Mouse (Mus musculus) forebrain, embryonic 12.5 days (tissue): ENCODE measurements around the gene Srebf1. TPM values are rescaled to one million over a fixed set of nuclear protein-coding genes. Genes with fewer than 3 reads are reported as not detected.

ENCODE experiments used
- ATAC-seq: fragments of 200-750 bp; cut with Nextera tagmentation; 2 replicates; pipeline ENCODE4 v1.8.0; 2017; ENCODE audit warnings: moderate TSS enrichment; ENCODE audit not compliant: low FRiP score
- H3K27ac ChIP-seq: fragments of 300-500 bp; sonication (generic); 2 replicates; pipeline ENCODE4 v1.5.1; 2016; ENCODE audit warnings: mild to moderate bottlenecking
- H3K27me3 ChIP-seq: fragments of 300-500 bp; sonication (generic); 2 replicates; pipeline ENCODE4 v1.6.1; 2016; ENCODE audit warnings: mild to moderate bottlenecking
- H3K36me3 ChIP-seq: fragments of 300-500 bp; sonication (generic); replicated peaks from 2 replicates; pipeline ENCODE4 v1.6.1; 2016; ENCODE audit warnings: mild to moderate bottlenecking
- H3K4me1 ChIP-seq: fragments of 300-500 bp; sonication (generic); 2 replicates; pipeline ENCODE4 v1.6.1; 2016
- H3K4me2 ChIP-seq: fragments of 300-500 bp; sonication (generic); 2 replicates; pipeline ENCODE4 v1.6.1; 2016; ENCODE audit warnings: mild to moderate bottlenecking, moderate library complexity
- H3K4me3 ChIP-seq: fragments of 300-500 bp; sonication (generic); replicated peaks from 2 replicates; pipeline ENCODE4 v1.5.1; 2016; ENCODE audit warnings: mild to moderate bottlenecking
- H3K9ac ChIP-seq: fragments of 300-500 bp; sonication (generic); 2 replicates; pipeline ENCODE4 v1.6.1; 2016; ENCODE audit warnings: mild to moderate bottlenecking
- H3K9me3 ChIP-seq: fragments of 300-500 bp; sonication (generic); 2 replicates; pipeline ENCODE4 v1.6.1; 2016
- WGBS: fragments of 180-500 bp; shearing (Covaris S2); methylation state at CpG from one replicate; pipeline ENCODE4 v1.1.7; 2016; 5-methylcytosine and 5-hydroxymethylcytosine counted together
- polyA plus RNA-seq: library from polyadenylated mRNA; unstranded; fragments of >200 nt; fragmentation: Nextera tagmentation; extraction: Ambion mirVana; gene quantifications from 2 replicates; pipeline ENCODE4 v1.2.1, GENCODE M21; 2016

The Srebf1 gene
- polyA plus RNA-seq, 1 experiment from 2014 or later = 58.1 TPM

GRCm38 (mm10) chr11:60185396-60186231 lies 36.8 kb downstream of the Srebf1 start:
- 83% methylated on average over 20 of the region's 20 CpGs for WGBS
- no peak for ATAC-seq

GRCm38 (mm10) chr11:60184346-60185325 lies 37.7 kb downstream of the Srebf1 start:
- H3K9me3 ChIP-seq = no peaks in the 10 kb centered on the region
- peaks cover 47% of the 10 kb centered on the region for H3K36me3 ChIP-seq
- H3K4me3 ChIP-seq = no peak overlapping the region
- H3K9ac ChIP-seq = peak overlapping the region; percentile 38
- H3K4me1 ChIP-seq = peaks cover 57% of the 10 kb centered on the region
- ATAC-seq = peak; percentile 48
- H3K4me2 ChIP-seq = no peak overlapping the region
- no peaks in the 10 kb centered on the region for H3K27me3 ChIP-seq
- 49% methylated on average over 22 of the region's 22 CpGs for WGBS
- H3K27ac ChIP-seq = peak overlapping the region; percentile 81

More at GRCm38 (mm10) chr11:60185396-60186231, 36.8 kb downstream of the Srebf1 start:
- Histone ChIP-seq H3K4me3 (no peak overlapping the region), H3K4me1 (peaks cover 52% of the 10 kb centered on the region), H3K9me3 (no peaks in the 10 kb centered on the region), H3K4me2 (no peak overlapping the region), H3K27ac (peak overlapping the region; percentile 81), H3K36me3 (peaks cover 57% of the 10 kb centered on the region), H3K9ac (peak overlapping the region; percentile 38; the same call in 1 of the 2 replicates), H3K27me3 (no peaks in the 10 kb centered on the region)

- Histone ChIP-seq H3K9ac (peak overlapping the region; percentile 9), H3K4me3 (no peak overlapping the region), H3K4me1 (peaks cover 74% of the 10 kb centered on the region), H3K36me3 (peaks cover 28% of the 10 kb centered on the region), H3K27ac (peak overlapping the region; percentile 81), H3K9me3 (no peaks in the 10 kb centered on the region), H3K4me2 (no peak overlapping the region; the same call in 1 of the 2 replicates), H3K27me3 (no peaks in the 10 kb centered on the region)
- ATAC-seq = 0 out of 2 replicates have a peak, but pooled peaks have one; percentile 5
- 50% methylated on average over 2 of the region's 2 CpGs for WGBS
These were observed 39.6 kb downstream of the Srebf1 start for GRCm38 (mm10) chr11:60182741-60183140.

- H3K9me3 ChIP-seq = no peaks in the 10 kb centered on the region
- H3K4me3 ChIP-seq = no peak overlapping the region
- H3K4me1 ChIP-seq = peaks cover 79% of the 10 kb centered on the region
- WGBS = 83% methylated on average over 12 of the region's 12 CpGs
- H3K27ac ChIP-seq = peak overlapping the region; percentile 81
- peaks cover 22% of the 10 kb centered on the region for H3K36me3 ChIP-seq
- peak overlapping the region; percentile 9 for H3K9ac ChIP-seq
- no peak overlapping the region; the same call in 1 of the 2 replicates for H3K4me2 ChIP-seq
- H3K27me3 ChIP-seq = no peaks in the 10 kb centered on the region
- ATAC-seq = no peak
These were observed 40.2 kb downstream of the Srebf1 start for GRCm38 (mm10) chr11:60182116-60182670.

GRCm38 (mm10) chr11:60178506-60178905 lies 43.9 kb downstream of the Srebf1 start:
- Histone ChIP-seq H3K9ac (no peak overlapping the region; the same call in 1 of the 2 replicates), H3K4me2 (peak overlapping the region; percentile 99), H3K36me3 (0 out of 2 replicates have a peak, but pooled peaks cover 4% of the 10 kb centered on the region), H3K27ac (peak overlapping the region; percentile 99; the same call in 1 of the 2 replicates), H3K9me3 (no peaks in the 10 kb centered on the region), H3K4me1 (peaks cover 86% of the 10 kb centered on the region), H3K27me3 (0 out of 2 replicates have a peak, but pooled peaks cover 3% of the 10 kb centered on the region), H3K4me3 (no peak overlapping the region)
- ATAC-seq = no peak

- Histone ChIP-seq H3K9ac (peak overlapping the region; percentile 83), H3K4me3 (peak overlapping the region; percentile 65), H3K9me3 (no peaks in the 10 kb centered on the region), H3K4me2 (peak overlapping the region; percentile 99), H3K4me1 (peaks cover 86% of the 10 kb centered on the region), H3K27ac (peak overlapping the region; percentile 99), H3K36me3 (0 out of 2 replicates have a peak, but pooled peaks cover 4% of the 10 kb centered on the region), H3K27me3 (0 out of 2 replicates have a peak, but pooled peaks cover 3% of the 10 kb centered on the region)
- no peak for ATAC-seq
- WGBS = 53% methylated on average over 6 of the region's 6 CpGs
These were observed 44.4 kb downstream of the Srebf1 start for GRCm38 (mm10) chr11:60178005-60178404.

- peak; percentile 75 for ATAC-seq
These were observed 45.3 kb downstream of the Srebf1 start for GRCm38 (mm10) chr11:60176975-60177657.

GRCm38 (mm10) chr11:60176182-60176974 lies 46.0 kb downstream of the Srebf1 start:
- H3K9me3 ChIP-seq = no peaks in the 10 kb centered on the region
- H3K9ac ChIP-seq = peak overlapping the region; percentile 83
- peaks cover 84% of the 10 kb centered on the region for H3K4me1 ChIP-seq
- H3K4me3 ChIP-seq = peak overlapping the region; percentile 65
- H3K36me3 ChIP-seq = 0 out of 2 replicates have a peak, but pooled peaks cover 4% of the 10 kb centered on the region
- H3K27me3 ChIP-seq = 0 out of 2 replicates have a peak, but pooled peaks cover 3% of the 10 kb centered on the region
- peak; percentile 52 for ATAC-seq
- peak overlapping the region; percentile 99 for H3K27ac ChIP-seq
- WGBS = under 1% methylated on average over 58 of the region's 71 CpGs
- peak overlapping the region; percentile 99 for H3K4me2 ChIP-seq

More at GRCm38 (mm10) chr11:60176975-60177657, 45.3 kb downstream of the Srebf1 start:
- Histone ChIP-seq H3K36me3 (0 out of 2 replicates have a peak, but pooled peaks cover 4% of the 10 kb centered on the region), H3K9ac (peak overlapping the region; percentile 83), H3K27ac (peak overlapping the region; percentile 99), H3K27me3 (0 out of 2 replicates have a peak, but pooled peaks cover 3% of the 10 kb centered on the region), H3K4me1 (peaks cover 85% of the 10 kb centered on the region), H3K4me2 (peak overlapping the region; percentile 99), H3K9me3 (no peaks in the 10 kb centered on the region), H3K4me3 (peak overlapping the region; percentile 65)
- under 1% methylated on average over 42 of the region's 42 CpGs for WGBS

- ATAC-seq = peak; percentile 57
- peaks cover 76% of the 10 kb centered on the region for H3K4me1 ChIP-seq
- under 1% methylated on average over 66 of the region's 66 CpGs for WGBS
These were observed 46.8 kb downstream of the Srebf1 start for GRCm38 (mm10) chr11:60175371-60176181.

More at GRCm38 (mm10) chr11:60175371-60176181, 46.8 kb downstream of the Srebf1 start:
- Histone ChIP-seq H3K27me3 (0 out of 2 replicates have a peak, but pooled peaks cover 3% of the 10 kb centered on the region), H3K27ac (peak overlapping the region; percentile 99), H3K9me3 (no peaks in the 10 kb centered on the region), H3K4me3 (peak overlapping the region; percentile 65), H3K9ac (peak overlapping the region; percentile 83), H3K4me2 (peak overlapping the region; percentile 99), H3K36me3 (0 out of 2 replicates have a peak, but pooled peaks cover 4% of the 10 kb centered on the region)
